Mouse (Mus musculus) MEL (cell line): ENCODE measurements at regions not wholly inside any gene's neighbourhood (a gene's known extent, or its start where the extent isn't known, plus 50 kb on each side); places are given as distances from the start of the nearest gene placed in this dataset.

Experiments
- DNase-seq: peaks from one replicate; pipeline ENCODE4 v3.0.0; 2011; ENCODE audit warnings: low read depth, low spot score
- H3K27ac ChIP-seq: 2 replicates; pipeline ENCODE4 v1.5.1; 2012; ENCODE audit warnings: low read depth, mild to moderate bottlenecking, control low read depth, low read length, moderate library complexity; ENCODE audit not compliant: control insufficient read depth
- H3K27me3 ChIP-seq, 2 experiments: fragments of 150-350 bp in 1 of 2; sonication (generic) in 1 of 2; 2 replicates each; pipeline ENCODE4 v1.6.1; 2012; ENCODE audit warnings: low read length in 2 of 2, mild to moderate bottlenecking in 2 of 2, improper control_type of control experiment in 1 of 2, moderate library complexity in 1 of 2; ENCODE audit not compliant: insufficient read depth in 2 of 2, control insufficient read depth in 1 of 2
- H3K36me3 ChIP-seq, 2 experiments: 2 replicates each; pipeline ENCODE4 v1.6.1; 2012 to 2014; ENCODE audit warnings: low read length in 2 of 2, improper control_type of control experiment in 1 of 2, inconsistent platforms in 1 of 2, mild to moderate bottlenecking in 1 of 2; ENCODE audit not compliant: insufficient read depth in 2 of 2, control insufficient read depth in 1 of 2
- H3K4me1 ChIP-seq, 2 experiments: fragments of 150-350 bp in 1 of 2; sonication (generic) in 1 of 2; 2 replicates each; pipeline ENCODE4 v1.6.1; 2012; ENCODE audit warnings: low read length in 2 of 2, improper control_type of control experiment in 1 of 2, mild to moderate bottlenecking in 1 of 2; ENCODE audit not compliant: insufficient read depth in 2 of 2, control insufficient read depth in 1 of 2
- H3K4me3 ChIP-seq, 2 experiments: fragments of 150-350 bp in 1 of 2; sonication (generic) in 1 of 2; 2 replicates each; pipeline ENCODE4 v1.5.1; 2012; ENCODE audit warnings: low read depth in 2 of 2, low read length in 2 of 2, mild to moderate bottlenecking in 2 of 2, moderate library complexity in 2 of 2, control low read depth in 1 of 2, improper control_type of control experiment in 1 of 2; ENCODE audit not compliant: control insufficient read depth in 1 of 2, insufficient read depth in 1 of 2
- H3K79me2 ChIP-seq: 2 replicates; pipeline ENCODE4 v1.6.1; 2012; ENCODE audit warnings: mild to moderate bottlenecking, low read length, moderate library complexity; ENCODE audit not compliant: control insufficient read depth, poor library complexity, insufficient read depth
- H3K9ac ChIP-seq: 2 replicates; pipeline ENCODE4 v1.6.1; 2012; ENCODE audit warnings: low read depth, mild to moderate bottlenecking, control low read depth, low read length, moderate library complexity; ENCODE audit not compliant: control insufficient read depth, poor library complexity, severe bottlenecking
- H3K9me3 ChIP-seq: fragments of 150-350 bp; sonication (generic); replicated peaks from 2 replicates; pipeline ENCODE4 v1.6.1; 2012; ENCODE audit warnings: mild to moderate bottlenecking, low read length, improper control_type of control experiment, moderate library complexity; ENCODE audit not compliant: insufficient read depth
- CTCF ChIP-seq, 3 experiments: IDR thresholded peaks in 2 of 3; conservative IDR thresholded peaks in 1 of 3; 2 replicates each; pipeline ENCODE4 v1.5.1; 2011 to 2012; ENCODE audit warnings: low read length in 3 of 3, low read depth in 2 of 3, mild to moderate bottlenecking in 2 of 3, improper control_type of control experiment in 1 of 3, inconsistent platforms in 1 of 3, mixed read lengths in 1 of 3, moderate library complexity in 1 of 3; ENCODE audit not compliant: control insufficient read depth in 1 of 3, insufficient read depth in 1 of 3, poor library complexity in 1 of 3, severe bottlenecking in 1 of 3
- ZKSCAN1 ChIP-seq: IDR thresholded peaks from 2 replicates; pipeline ENCODE4 v1.6.1; 2012; ENCODE audit warnings: low read depth, mild to moderate bottlenecking, inconsistent platforms, low read length, improper control_type of control experiment, moderate library complexity

GRCm38 (mm10) chr3:43784170-43784569 is 1594.0 kb upstream of the Pcdh10 start:
- no peak for DNase-seq
- TF ChIP-seq ZKSCAN1 (no peak), CTCF (IDR thresholded peaks at IDR 0.05 in 2 of 3, conservative IDR thresholded peaks at IDR 0.05 in 1 of 3; ENCODE audit: control insufficient read depth in 1 of 3, insufficient read depth in 1 of 3, low read depth in 2 of 3, low read length in 3 of 3, poor library complexity in 1 of 3, severe bottlenecking in 1 of 3) (0 out of 6 replicates have a peak, but pooled peaks of 1 of the 3 experiments have one; percentile 3)
- no peaks in the 10 kb centered on the region for H3K36me3 ChIP-seq
- no peak overlapping the region for H3K9ac ChIP-seq
- no peaks in the 10 kb centered on the region; the same call in 1 of the 2 replicates for H3K9me3 ChIP-seq
- H3K27me3 ChIP-seq: no peaks in the 10 kb centered on the region
- H3K79me2 ChIP-seq: no peaks in the 10 kb centered on the region
- H3K27ac ChIP-seq: no peak overlapping the region
- H3K4me3 ChIP-seq: no peak overlapping the region
- no peaks in the 10 kb centered on the region for H3K4me1 ChIP-seq
